9 mouse cellular contexts compared by ENCODE assay signal in the genomic region with DNA sequence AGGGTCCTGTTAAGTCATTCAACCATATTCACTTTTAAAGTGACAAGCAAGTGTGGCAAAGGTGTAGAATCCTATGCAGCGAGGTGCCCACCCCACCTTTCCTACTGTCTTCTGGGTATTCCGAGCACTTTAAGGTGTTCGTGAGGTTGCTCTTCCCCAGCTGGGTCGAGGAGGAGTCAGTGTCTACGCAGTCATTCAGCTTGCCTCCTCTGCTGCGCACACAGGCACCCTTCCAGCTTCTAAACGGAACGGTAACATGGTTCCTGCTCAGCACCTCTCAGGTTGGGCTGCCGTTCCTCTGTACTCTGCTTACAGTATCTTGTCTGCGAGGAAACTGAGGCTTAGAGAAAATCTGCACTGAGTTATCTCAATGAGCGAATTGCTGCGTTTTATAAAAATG. TPM values are rescaled to one million over a fixed set of nuclear protein-coding genes. Genes with fewer than 3 reads are reported as not detected.
DNase-seq lines count a peak whose midpoint lies in the region; ATAC-seq and TF ChIP-seq lines count a peak whose summit lies in the region.
"Had no signal": no experiment of that assay in that cellular context is flagged by ENCODE, and none has a peak within 500 bp of the region (broad histone marks: within the 10 kb centered on the region; RNA-seq: fewer than 3 reads in every experiment).

No protein-coding gene starts in this region.

- no peak for ATAC-seq in heart, embryonic 14.5 days (ENCODE audit: insufficient number of reproducible peaks, insufficient read depth, low FRiP score, low read depth)
- no peak for ATAC-seq in embryonic facial prominence, embryonic 13.5 days (ENCODE audit: insufficient number of reproducible peaks, insufficient read depth, low FRiP score, low TSS enrichment, low read depth)
- no peak for ATAC-seq in limb, embryonic 12.5 days (ENCODE audit: insufficient number of reproducible peaks, insufficient read depth, low FRiP score, low TSS enrichment, low read depth)
- no peak for ATAC-seq in megakaryocyte-erythroid progenitor cell, adult 5-6 weeks (replicated peaks; ENCODE audit: low FRiP score, low TSS enrichment, poor library complexity, severe bottlenecking)

- no peak for DNase-seq in heart, adult 9 months (ENCODE audit: low spot score in 2 of 2)
- DNase-seq in CH12.LX (ENCODE audit: extremely low read depth): no peak
- no peak for DNase-seq in adrenal gland, postnatal 14 days
- no peak for DNase-seq in gastrocnemius, postnatal 36 days
- DNase-seq: thymus, postnatal 14 days had no signal

- intact Hi-C loops in gastrocnemius, postnatal 36 days (cut with DNase I): no loop called here

- peak overlapping the region; percentile 53 for H3K4me2 ChIP-seq in heart, embryonic 14.5 days (ENCODE audit: low read length)
- peak overlapping the region; percentile 32; the same call in 1 of the 2 replicates for H3K4me2 ChIP-seq in CH12.LX (ENCODE audit: insufficient read depth, low read depth, poor library complexity, severe bottlenecking)
- H3K4me2 ChIP-seq in embryonic facial prominence, embryonic 13.5 days: peak overlapping the region; percentile 46
- H3K4me2 ChIP-seq in limb, embryonic 12.5 days: peak overlapping the region; percentile 40

- H3K9me3 ChIP-seq in heart, embryonic 14.5 days (ENCODE audit: control insufficient read depth, low read length): no peaks in the 10 kb centered on the region
- H3K9me3 ChIP-seq in CH12.LX (replicated peaks; ENCODE audit: low read length): no peaks in the 10 kb centered on the region
- no peaks in the 10 kb centered on the region for H3K9me3 ChIP-seq in embryonic facial prominence, embryonic 13.5 days
- H3K9me3 ChIP-seq in limb, embryonic 12.5 days: no peaks in the 10 kb centered on the region

- no peaks in the 10 kb centered on the region for H3K36me3 ChIP-seq in heart, embryonic 14.5 days (ENCODE audit: control insufficient read depth, insufficient read depth, low read length)
- H3K36me3 ChIP-seq in CH12.LX (replicated peaks in 1 of 2; ENCODE audit: control insufficient read depth in 1 of 2, insufficient read depth in 1 of 2, low read length in 1 of 2): no peaks in the 10 kb centered on the region
- no peaks in the 10 kb centered on the region for H3K36me3 ChIP-seq in embryonic facial prominence, embryonic 13.5 days
- H3K36me3 ChIP-seq in limb, embryonic 12.5 days: no peaks in the 10 kb centered on the region

- TF ChIP-seq POLR2A in CH12.LX (IDR thresholded peaks at IDR 0.05; ENCODE audit: low read depth, low read length): no peak

- dilution Hi-C loops in CH12.LX (cut with MboI; ENCODE audit: extremely low pct_ligation_motif_present, extremely low pct_unique_long_range_greater_than_20kb, low sequenced_read_pairs): no loop called here

- peaks cover 35 to 65% of the 10 kb centered on the region in 2 experiments for H3K4me1 ChIP-seq in heart, embryonic 14.5 days (ENCODE audit: control insufficient read depth in 2 of 2, insufficient read depth in 2 of 2, low read length in 2 of 2)
- H3K4me1 ChIP-seq in CH12.LX (ENCODE audit: control insufficient read depth in 1 of 2, insufficient read depth in 2 of 2): peaks cover 11 to 23% of the 10 kb centered on the region in 2 experiments
- H3K4me1 ChIP-seq in embryonic facial prominence, embryonic 13.5 days: peaks cover 50% of the 10 kb centered on the region
- H3K4me1 ChIP-seq in limb, embryonic 12.5 days (replicated peaks): peaks cover 52% of the 10 kb centered on the region

- TF ChIP-seq CTCF in CH12.LX (conservative IDR thresholded peaks at IDR 0.05 in 1 of 2, IDR thresholded peaks at IDR 0.05 in 1 of 2; ENCODE audit: low read depth in 2 of 2, low read length in 2 of 2): no peak

- WGBS in heart, embryonic 14.5 days: 51% methylated on average over 12 of the region's 12 CpGs
- WGBS in embryonic facial prominence, embryonic 13.5 days: 38% methylated on average over 12 of the region's 12 CpGs
- 46% methylated on average over 12 of the region's 12 CpGs for WGBS in limb, embryonic 12.5 days

- H3K4me3 ChIP-seq in heart, embryonic 14.5 days (ENCODE audit: control insufficient read depth in 1 of 2, insufficient read depth in 1 of 2, low read depth in 1 of 2, low read length in 2 of 2): peak overlapping the region in 1 of 2 experiments; percentile 7; a peak in 2 of 4 replicates
- H3K4me3 ChIP-seq in CH12.LX (replicated peaks in 1 of 3; ENCODE audit: low read depth in 2 of 3, low read length in 2 of 3, poor library complexity in 1 of 3): no peak overlapping the region
- H3K4me3 ChIP-seq in embryonic facial prominence, embryonic 13.5 days: peak overlapping the region; percentile 10; the same call in 1 of the 2 replicates
- 0 out of 2 replicates have a peak overlapping the region, but pooled peaks have one; percentile 2 for H3K4me3 ChIP-seq in limb, embryonic 12.5 days (replicated peaks)

- no peaks in the 10 kb centered on the region for H3K27me3 ChIP-seq in heart, embryonic 14.5 days (ENCODE audit: control insufficient read depth, insufficient read depth, low read length)
- H3K27me3 ChIP-seq in CH12.LX (replicated peaks): no peaks in the 10 kb centered on the region
- H3K27me3 ChIP-seq in embryonic facial prominence, embryonic 13.5 days: no peaks in the 10 kb centered on the region
- H3K27me3 ChIP-seq in limb, embryonic 12.5 days: peaks cover 21% of the 10 kb centered on the region

- no peak overlapping the region for H3K9ac ChIP-seq in heart, embryonic 14.5 days (ENCODE audit: low read length)
- H3K9ac ChIP-seq in CH12.LX (ENCODE audit: insufficient read depth, low read depth): no peak overlapping the region
- no peak overlapping the region for H3K9ac ChIP-seq in embryonic facial prominence, embryonic 13.5 days
- H3K9ac ChIP-seq in limb, embryonic 12.5 days (replicated peaks): no peak overlapping the region

- no peaks in the 10 kb centered on the region for H3K79me2 ChIP-seq in CH12.LX (replicated peaks; ENCODE audit: control insufficient read depth, extremely low read depth, insufficient read depth, poor library complexity, severe bottlenecking)

- H3K27ac ChIP-seq in heart, embryonic 14.5 days (replicated peaks in 1 of 2; ENCODE audit: control insufficient read depth in 1 of 2, insufficient read depth in 1 of 2, low read depth in 2 of 2, low read length in 2 of 2): peak overlapping the region in 1 of 2 experiments; percentile 79; a peak in 1 of 4 replicates
- H3K27ac ChIP-seq in CH12.LX (ENCODE audit: insufficient read depth, low read depth): no peak overlapping the region
- no peak overlapping the region for H3K27ac ChIP-seq in embryonic facial prominence, embryonic 13.5 days
- H3K27ac ChIP-seq in limb, embryonic 12.5 days: no peak overlapping the region

- TF ChIP-seq EP300 in CH12.LX (IDR thresholded peaks at IDR 0.05; ENCODE audit: low read length): no peak

- in situ Hi-C loops in CH12.LX (cut with MboI; ENCODE audit: low pct_ligation_motif_present, low pct_unique_long_range_greater_than_20kb, low sequenced_read_pairs): no loop called here

- TF ChIP-seq RAD21 in CH12.LX (IDR thresholded peaks at IDR 0.05; ENCODE audit: low read depth, low read length): no peak

TF ChIP-seq in CH12.LX, 34 proteins besides CTCF, POLR2A, EP300 and RAD21:
- TF ChIP-seq RCOR1 (conservative IDR thresholded peaks at IDR 0.05; ENCODE audit: low read depth, low read length) (no peak), NRF1 (IDR thresholded peaks at IDR 0.05; ENCODE audit: low read depth, low read length) (no peak), ELF1 (IDR thresholded peaks at IDR 0.05; ENCODE audit: low read depth, low read length) (no peak), IRF4 (IDR thresholded peaks at IDR 0.05; ENCODE audit: low read depth, low read length) (no peak), ZC3H11A (IDR thresholded peaks at IDR 0.05; ENCODE audit: low read depth, low read length) (no peak), KAT2A (IDR thresholded peaks at IDR 0.05; ENCODE audit: insufficient replicate concordance, low read length) (no peak), ZNF384 (IDR thresholded peaks at IDR 0.05; ENCODE audit: low read depth, low read length) (no peak), ZKSCAN1 (IDR thresholded peaks at IDR 0.05; ENCODE audit: borderline replicate concordance, low read depth, low read length) (no peak), MAX (IDR thresholded peaks at IDR 0.05; ENCODE audit: low read length) (no peak), MYC (IDR thresholded peaks at IDR 0.05; ENCODE audit: low read depth, low read length) (no peak), HCFC1 (IDR thresholded peaks at IDR 0.05; ENCODE audit: low read depth, low read length) (no peak), JUND (conservative IDR thresholded peaks at IDR 0.05; ENCODE audit: low read depth, low read length) (no peak), GABPA (IDR thresholded peaks at IDR 0.05; ENCODE audit: insufficient replicate concordance, low read depth, low read length) (no peak), POLR2AphosphoS2 (IDR thresholded peaks at IDR 0.05; ENCODE audit: low read depth, low read length) (no peak)

RNA-seq across cellular contexts. Expression of a gene that starts 40.4 kb away (rescaled TPM):
- polyA plus RNA-seq in heart, embryonic 14.5 days (2014; fragmentation: Nextera tagmentation; extraction: Ambion mirVana): 46.9 and 53.8 TPM in 2 replicates
- total RNA-seq in CH12.LX (2012; rRNA removed): 0.59 and 0.85 TPM in 2 replicates
- total RNA-seq in CH12.LX (2014; rRNA removed): 1.2 and 2.0 TPM in 2 replicates
- 2.0 and 2.4 TPM in 2 replicates for polyA plus RNA-seq in CH12.LX (2012; ENCODE audit: insufficient read length, low read depth)
- 33.3 and 36.0 TPM in 2 replicates for polyA plus RNA-seq in embryonic facial prominence, embryonic 13.5 days (2015; fragmentation: Nextera tagmentation; extraction: Ambion mirVana)
- 22.1 and 26.1 TPM in 2 replicates for polyA plus RNA-seq in limb, embryonic 12.5 days (2016; fragmentation: Nextera tagmentation; extraction: Ambion mirVana)
- 9.2 and 10.9 TPM in 2 replicates for total RNA-seq in megakaryocyte-erythroid progenitor cell, adult 5-6 weeks (2014; fragmentation: Nextera tagmentation)
- 1.5 and 6.3 TPM in 2 replicates for total RNA-seq in megakaryocyte-erythroid progenitor cell, adult 5-6 weeks (2017)
- total RNA-seq in adrenal gland, postnatal 14 days (2021): 68.8 and 95.8 TPM in 2 replicates
- 10 to 100 TPM; 36.3 to 52.0 TPM for total RNA-seq in gastrocnemius, postnatal 36 days (2021)

Comparison
In these comparisons a context has a peak if more than half of its experiments do, and no peak if none do; other contexts are left out.
1. H3K4me3 ChIP-seq: peak in embryonic facial prominence, embryonic 13.5 days (single experiment) and limb, embryonic 12.5 days (single experiment); none in CH12.LX (0 of 3).
2. Peak in every context shown above with its lines, with median percentiles within 50 percentile points of each other: H3K4me2 ChIP-seq.